Mouse (Mus musculus) megakaryocyte, embryonic 14.5 days (primary cell): ENCODE measurements around the gene Ace.

Experiments
- FLI1 ChIP-seq: IDR thresholded peaks from 2 replicates; pipeline ENCODE4 v1.6.1; 2012; ENCODE audit warnings: low read length, inconsistent platforms, mixed read lengths
- GATA1 ChIP-seq: IDR thresholded peaks from 3 replicates; pipeline ENCODE4 v1.6.1; 2012; ENCODE audit warnings: mixed read lengths, low read length, inconsistent platforms, borderline replicate concordance

GRCm38 (mm10) chr11:105955815-105956430 is 11.8 kb upstream of the Ace start:
- no peak for TF ChIP-seq GATA1
- no peak for TF ChIP-seq FLI1
